Mouse (Mus musculus) embryonic facial prominence, embryonic 15.5 days (tissue): Measurements from ENCODE around the gene Sik3. TPM values are rescaled to one million over a fixed set of nuclear protein-coding genes. Genes with fewer than 3 reads are reported as not detected.
A peak's percentile ranks its signal among the peaks of the same experiment; 100 is the strongest.

ENCODE experiments used
- ATAC-seq: fragments of 200-750 bp; cut with Nextera tagmentation; 2 replicates; pipeline ENCODE4 v1.8.0; 2017; ENCODE audit warnings: low read depth, moderate TSS enrichment; ENCODE audit not compliant: insufficient number of reproducible peaks, low FRiP score, low TSS enrichment
- H3K27ac ChIP-seq: fragments of 300-500 bp; sonication (generic); replicated peaks from 2 replicates; pipeline ENCODE4 v1.5.1; 2015; ENCODE audit warnings: mild to moderate bottlenecking, inconsistent platforms
- H3K27me3 ChIP-seq: fragments of 300-500 bp; sonication (generic); 2 replicates; pipeline ENCODE4 v1.6.1; 2015; ENCODE audit warnings: inconsistent platforms
- H3K36me3 ChIP-seq: fragments of 300-500 bp; sonication (generic); 2 replicates; pipeline ENCODE4 v1.6.1; 2015; ENCODE audit warnings: mild to moderate bottlenecking, inconsistent platforms
- H3K4me1 ChIP-seq: fragments of 300-500 bp; sonication (generic); 2 replicates; pipeline ENCODE4 v1.6.1; 2015; ENCODE audit warnings: inconsistent platforms
- H3K4me2 ChIP-seq: fragments of 300-500 bp; sonication (generic); replicated peaks from 2 replicates; pipeline ENCODE4 v1.6.1; 2015; ENCODE audit warnings: mild to moderate bottlenecking, inconsistent platforms
- H3K4me3 ChIP-seq: fragments of 300-500 bp; sonication (generic); replicated peaks from 2 replicates; pipeline ENCODE4 v1.5.1; 2015; ENCODE audit warnings: mild to moderate bottlenecking, inconsistent platforms
- H3K9ac ChIP-seq: fragments of 300-500 bp; sonication (generic); 2 replicates; pipeline ENCODE4 v1.6.1; 2015; ENCODE audit warnings: inconsistent platforms
- H3K9me3 ChIP-seq: fragments of 300-500 bp; sonication (generic); replicated peaks from 2 replicates; pipeline ENCODE4 v1.6.1; 2016; ENCODE audit warnings: inconsistent platforms
- WGBS: fragments of 180-500 bp; shearing (Covaris S2); methylation state at CpG from one replicate; pipeline ENCODE4 v1.1.7; 2015; 5-methylcytosine and 5-hydroxymethylcytosine counted together
- polyA plus RNA-seq: library from polyadenylated mRNA; unstranded; fragments of >200 nt; fragmentation: Nextera tagmentation; extraction: Ambion mirVana; gene quantifications from 2 replicates; pipeline ENCODE4 v1.2.1, GENCODE M21; 2015

Sik3 gene
- polyA plus RNA-seq, 1 experiment from 2014 or later, result 15.1 TPM

GRCm38 (mm10) chr9:46189381-46189780 lies 176.8 kb downstream of the Sik3 start:
- no peak overlapping the region for H3K9ac ChIP-seq
- H3K4me3 ChIP-seq, result no peak overlapping the region
- H3K27me3 ChIP-seq, result no peaks in the 10 kb centered on the region
- ATAC-seq, result no peak
- peaks cover 7% of the 10 kb centered on the region; the same call in 1 of the 2 replicates for H3K36me3 ChIP-seq
- no peak overlapping the region for H3K4me2 ChIP-seq
- no peaks in the 10 kb centered on the region for H3K9me3 ChIP-seq
- peaks cover 11% of the 10 kb centered on the region for H3K4me1 ChIP-seq
- 81% methylated on average over 10 of the region's 10 CpGs for WGBS
- no peak overlapping the region for H3K27ac ChIP-seq

- Histone ChIP-seq H3K27me3 (no peaks in the 10 kb centered on the region), H3K4me2 (no peak overlapping the region), H3K4me1 (peaks cover 11% of the 10 kb centered on the region), H3K36me3 (peaks cover 23% of the 10 kb centered on the region), H3K9me3 (no peaks in the 10 kb centered on the region), H3K4me3 (no peak overlapping the region), H3K27ac (peak overlapping the region; percentile 25; the same call in 1 of the 2 replicates), H3K9ac (no peak overlapping the region)
- WGBS, result 42% methylated on average over 8 of the region's 8 CpGs
- ATAC-seq, result no peak
Observed at GRCm38 (mm10) chr9:46191234-46191633, 178.6 kb downstream of the Sik3 start.

- Histone ChIP-seq H3K9me3 (no peaks in the 10 kb centered on the region), H3K27me3 (no peaks in the 10 kb centered on the region), H3K27ac (no peak overlapping the region), H3K36me3 (peaks cover 25% of the 10 kb centered on the region), H3K4me3 (no peak overlapping the region), H3K4me2 (no peak overlapping the region), H3K4me1 (peaks cover 11% of the 10 kb centered on the region), H3K9ac (no peak overlapping the region)
- WGBS, result 24% methylated on average over 1 of the region's 1 CpGs
- ATAC-seq, result no peak
Observed at GRCm38 (mm10) chr9:46191644-46192043, 179.0 kb downstream of the Sik3 start.

GRCm38 (mm10) chr9:46192642-46193041 lies 180.0 kb downstream of the Sik3 start:
- H3K9ac ChIP-seq, result no peak overlapping the region
- no peak overlapping the region for H3K4me2 ChIP-seq
- WGBS, result 87% methylated on average over 6 of the region's 6 CpGs
- H3K27ac ChIP-seq, result no peak overlapping the region
- ATAC-seq, result no peak
- no peaks in the 10 kb centered on the region for H3K9me3 ChIP-seq
- H3K4me3 ChIP-seq, result no peak overlapping the region
- H3K36me3 ChIP-seq, result peaks cover 27% of the 10 kb centered on the region
- H3K4me1 ChIP-seq, result peaks cover 11% of the 10 kb centered on the region
- H3K27me3 ChIP-seq, result no peaks in the 10 kb centered on the region

GRCm38 (mm10) chr9:46194809-46195208 lies 182.2 kb downstream of the Sik3 start:
- 69% methylated on average over 9 of the region's 9 CpGs for WGBS
- Histone ChIP-seq H3K4me2 (no peak overlapping the region), H3K36me3 (peaks cover 49% of the 10 kb centered on the region), H3K4me1 (peaks cover 7% of the 10 kb centered on the region; the same call in 1 of the 2 replicates), H3K9me3 (no peaks in the 10 kb centered on the region), H3K9ac (no peak overlapping the region; the same call in 1 of the 2 replicates), H3K27ac (no peak overlapping the region), H3K4me3 (no peak overlapping the region), H3K27me3 (no peaks in the 10 kb centered on the region)
- ATAC-seq, result no peak

GRCm38 (mm10) chr9:46196699-46197169 lies 184.1 kb downstream of the Sik3 start:
- H3K4me3 ChIP-seq, result no peak overlapping the region
- no peak overlapping the region for H3K9ac ChIP-seq
- peaks cover 65% of the 10 kb centered on the region for H3K36me3 ChIP-seq
- H3K27me3 ChIP-seq, result no peaks in the 10 kb centered on the region
- WGBS, result 76% methylated on average over 12 of the region's 12 CpGs
- H3K9me3 ChIP-seq, result no peaks in the 10 kb centered on the region
- ATAC-seq, result no peak
- no peak overlapping the region for H3K4me2 ChIP-seq
- no peak overlapping the region for H3K27ac ChIP-seq
- no peaks in the 10 kb centered on the region for H3K4me1 ChIP-seq

GRCm38 (mm10) chr9:46198461-46198860 lies 185.8 kb downstream of the Sik3 start:
- Histone ChIP-seq H3K27me3 (no peaks in the 10 kb centered on the region), H3K4me2 (no peak overlapping the region), H3K27ac (no peak overlapping the region), H3K4me3 (no peak overlapping the region), H3K36me3 (peaks cover 79% of the 10 kb centered on the region), H3K9me3 (no peaks in the 10 kb centered on the region), H3K4me1 (no peaks in the 10 kb centered on the region), H3K9ac (no peak overlapping the region)
- no peak for ATAC-seq
- WGBS, result 89% methylated on average over 9 of the region's 9 CpGs

GRCm38 (mm10) chr9:46198936-46199335 lies 186.3 kb downstream of the Sik3 start:
- peaks cover 82% of the 10 kb centered on the region for H3K36me3 ChIP-seq
- H3K9me3 ChIP-seq, result no peaks in the 10 kb centered on the region
- H3K4me3 ChIP-seq, result no peak overlapping the region
- WGBS, result 85% methylated on average over 7 of the region's 7 CpGs
- H3K4me1 ChIP-seq, result no peaks in the 10 kb centered on the region
- ATAC-seq, result no peak
- no peak overlapping the region for H3K4me2 ChIP-seq
- H3K27me3 ChIP-seq, result no peaks in the 10 kb centered on the region
- H3K27ac ChIP-seq, result no peak overlapping the region
- no peak overlapping the region for H3K9ac ChIP-seq

GRCm38 (mm10) chr9:46199609-46200008 lies 187.0 kb downstream of the Sik3 start:
- Histone ChIP-seq H3K27ac (no peak overlapping the region), H3K4me2 (no peak overlapping the region), H3K4me1 (no peaks in the 10 kb centered on the region), H3K36me3 (peaks cover 89% of the 10 kb centered on the region), H3K9ac (no peak overlapping the region), H3K4me3 (no peak overlapping the region), H3K27me3 (no peaks in the 10 kb centered on the region), H3K9me3 (no peaks in the 10 kb centered on the region)
- WGBS, result 90% methylated on average over 2 of the region's 2 CpGs
- ATAC-seq, result no peak

- Histone ChIP-seq H3K9ac (no peak overlapping the region), H3K4me2 (no peak overlapping the region), H3K27ac (no peak overlapping the region), H3K36me3 (peaks cover 74% of the 10 kb centered on the region), H3K4me1 (0 out of 2 replicates have a peak, but pooled peaks cover 3% of the 10 kb centered on the region), H3K27me3 (no peaks in the 10 kb centered on the region), H3K4me3 (no peak overlapping the region), H3K9me3 (no peaks in the 10 kb centered on the region)
- 58% methylated on average over 10 of the region's 10 CpGs for WGBS
- ATAC-seq, result no peak
Observed at GRCm38 (mm10) chr9:46206834-46207500, 194.3 kb downstream of the Sik3 start.

GRCm38 (mm10) chr9:46207501-46207869 lies 194.9 kb downstream of the Sik3 start:
- 0 out of 2 replicates have a peak, but pooled peaks cover 3% of the 10 kb centered on the region for H3K4me1 ChIP-seq
- H3K27ac ChIP-seq, result no peak overlapping the region
- no peak overlapping the region for H3K4me2 ChIP-seq
- H3K36me3 ChIP-seq, result peaks cover 74% of the 10 kb centered on the region
- WGBS, result 72% methylated on average over 6 of the region's 6 CpGs
- no peak for ATAC-seq
- H3K4me3 ChIP-seq, result no peak overlapping the region
- no peak overlapping the region for H3K9ac ChIP-seq
- H3K27me3 ChIP-seq, result no peaks in the 10 kb centered on the region
- H3K9me3 ChIP-seq, result no peaks in the 10 kb centered on the region
